Mouse (Mus musculus): ENCODE data around the gene Ache.
"Not testable (repeated sequence)": the region's sequence is repeated elsewhere in the genome, so short reads cannot be mapped to it uniquely, and the experiment has no call there.

Ache gene

GRCm38 (mm10) chr5:137287032-137287952, at the start of gene Ache:
Gene Ache (plus strand): TSS chr5:137287519.
- in situ Hi-C loops (cut with MboI; ENCODE audit: low sequenced_read_pairs), result no loop called here

- in situ Hi-C loops (cut with MboI; ENCODE audit: low sequenced_read_pairs), result no loop called here
Observed at GRCm38 (mm10) chr5:137263897-137264720, 23.2 kb upstream of the Ache start.

- in situ Hi-C loops (cut with MboI; ENCODE audit: low sequenced_read_pairs), result no loop called here
Observed at GRCm38 (mm10) chr5:137264787-137265186, 22.5 kb upstream of the Ache start.

- in situ Hi-C loops (cut with MboI; ENCODE audit: low sequenced_read_pairs), result no loop called here
Observed at GRCm38 (mm10) chr5:137268131-137268910, 19.0 kb upstream of the Ache start.

- in situ Hi-C loops (cut with MboI; ENCODE audit: low sequenced_read_pairs), result no loop called here
Observed at GRCm38 (mm10) chr5:137277360-137278342, 9.7 kb upstream of the Ache start.

GRCm38 (mm10) chr5:137284411-137284810, 2.9 kb upstream of the Ache start:
- in situ Hi-C loops (cut with MboI; ENCODE audit: low sequenced_read_pairs), result not testable (repeated sequence)

GRCm38 (mm10) chr5:137285045-137285444, 2.3 kb upstream of the Ache start:
- in situ Hi-C loops (cut with MboI; ENCODE audit: low sequenced_read_pairs), result no loop called here

GRCm38 (mm10) chr5:137285986-137286385, 1.3 kb upstream of the Ache start:
- in situ Hi-C loops (cut with MboI; ENCODE audit: low sequenced_read_pairs), result no loop called here

- in situ Hi-C loops (cut with MboI; ENCODE audit: low sequenced_read_pairs), result no loop called here
Observed at GRCm38 (mm10) chr5:137286655-137287031, 676 bp upstream of the Ache start.

GRCm38 (mm10) chr5:137287953-137288743, 829 bp downstream of the Ache start:
- in situ Hi-C loops (cut with MboI; ENCODE audit: low sequenced_read_pairs), result no loop called here

GRCm38 (mm10) chr5:137288999-137289470, 1.7 kb downstream of the Ache start:
- in situ Hi-C loops (cut with MboI; ENCODE audit: low sequenced_read_pairs), result no loop called here

GRCm38 (mm10) chr5:137289591-137290365, 2.5 kb downstream of the Ache start:
- in situ Hi-C loops (cut with MboI; ENCODE audit: low sequenced_read_pairs), result no loop called here

- in situ Hi-C loops (cut with MboI; ENCODE audit: low sequenced_read_pairs), result no loop called here
Observed at GRCm38 (mm10) chr5:137290677-137291076, 3.4 kb downstream of the Ache start.

- in situ Hi-C loops (cut with MboI; ENCODE audit: low sequenced_read_pairs), result no loop called here
Observed at GRCm38 (mm10) chr5:137291381-137291926, 4.1 kb downstream of the Ache start.

GRCm38 (mm10) chr5:137293282-137293681, 6.0 kb downstream of the Ache start:
- in situ Hi-C loops (cut with MboI; ENCODE audit: low sequenced_read_pairs), result no loop called here

- in situ Hi-C loops (cut with MboI; ENCODE audit: low sequenced_read_pairs), result no loop called here
Observed at GRCm38 (mm10) chr5:137293839-137294743, 6.8 kb downstream of the Ache start, which contains the start of gene Ufsp1. Gene Ufsp1 (plus strand): TSS chr5:137294629.

- in situ Hi-C loops (cut with MboI; ENCODE audit: low sequenced_read_pairs), result no loop called here
Observed at GRCm38 (mm10) chr5:137294744-137295093, 7.4 kb downstream of the Ache start.

Measured in CH12F3 (cell line).